Mouse (Mus musculus) cerebellum, postnatal 10 days (tissue): Measurements from ENCODE around the gene Dph1.

Experiments used
- DNase-seq, 2 experiments: peaks; one replicate each; pipeline ENCODE4 v3.0.0; 2021; ENCODE audit warnings: mixed read lengths in 2 of 2

The Dph1 gene

GRCm38 (mm10) chr11:75172151-75173094 is 18.6 kb downstream of the Dph1 start:
- DNase-seq: peak; percentile 72 to 73

- DNase-seq: peak; percentile 47 to 51
Observed at GRCm38 (mm10) chr11:75171186-75171865, 19.7 kb downstream of the Dph1 start.

- DNase-seq: peak; percentile 96 to 98
Observed at GRCm38 (mm10) chr11:75170136-75170751, 20.8 kb downstream of the Dph1 start.

- DNase-seq: peak; percentile 45 to 51
Observed at GRCm38 (mm10) chr11:75169405-75170080, 21.5 kb downstream of the Dph1 start, which contains the start of gene Hic1. TSS of gene Hic1 (minus strand) at chr11:75169519.

- peak; percentile 87 to 91 for DNase-seq
Observed at GRCm38 (mm10) chr11:75168590-75169361, 22.3 kb downstream of the Dph1 start.

- peak in 1 of 2 experiments; percentile 30 for DNase-seq
Observed at GRCm38 (mm10) chr11:75167643-75168589, 23.1 kb downstream of the Dph1 start.

GRCm38 (mm10) chr11:75166861-75167642 is 24.0 kb downstream of the Dph1 start:
- DNase-seq: peak; percentile 55 to 57

- DNase-seq: peak; percentile 28 to 41
Observed at GRCm38 (mm10) chr11:75166193-75166842, 24.7 kb downstream of the Dph1 start.

GRCm38 (mm10) chr11:75165441-75166192 is 25.4 kb downstream of the Dph1 start:
- peak; percentile 76 to 77 for DNase-seq

- DNase-seq: peak in 1 of 2 experiments; percentile 32
Observed at GRCm38 (mm10) chr11:75164750-75165149, 26.3 kb downstream of the Dph1 start.

- no peak for DNase-seq
Observed at GRCm38 (mm10) chr11:75164051-75164450, 27.0 kb downstream of the Dph1 start.

- no peak for DNase-seq
Observed at GRCm38 (mm10) chr11:75163379-75163778, 27.7 kb downstream of the Dph1 start.

GRCm38 (mm10) chr11:75162591-75163080 is 28.4 kb downstream of the Dph1 start:
- no peak for DNase-seq

GRCm38 (mm10) chr11:75161417-75162008 is 29.5 kb downstream of the Dph1 start:
- peak; percentile 55 to 69 for DNase-seq

GRCm38 (mm10) chr11:75160954-75161353 is 30.1 kb downstream of the Dph1 start:
- DNase-seq: no peak

GRCm38 (mm10) chr11:75159564-75159963 is 31.5 kb downstream of the Dph1 start:
- DNase-seq: peak in 1 of 2 experiments; percentile 38

GRCm38 (mm10) chr11:75158432-75158831 is 32.6 kb downstream of the Dph1 start:
- no peak for DNase-seq

- no peak for DNase-seq
Observed at GRCm38 (mm10) chr11:75157901-75158300, 33.1 kb downstream of the Dph1 start.
